Mouse (Mus musculus): ENCODE results near the gene Tmem222.

The Tmem222 gene

GRCm38 (mm10) chr4:133252089-133252488, 25.5 kb downstream of the Tmem222 start:
- DNase-seq (ENCODE audit: low spot score in 2 of 2) = no peak

- DNase-seq (ENCODE audit: low spot score in 2 of 2) = peak in 1 of 2 experiments; percentile 52
These were observed 26.4 kb downstream of the Tmem222 start for GRCm38 (mm10) chr4:133251214-133251613.

DNA sequence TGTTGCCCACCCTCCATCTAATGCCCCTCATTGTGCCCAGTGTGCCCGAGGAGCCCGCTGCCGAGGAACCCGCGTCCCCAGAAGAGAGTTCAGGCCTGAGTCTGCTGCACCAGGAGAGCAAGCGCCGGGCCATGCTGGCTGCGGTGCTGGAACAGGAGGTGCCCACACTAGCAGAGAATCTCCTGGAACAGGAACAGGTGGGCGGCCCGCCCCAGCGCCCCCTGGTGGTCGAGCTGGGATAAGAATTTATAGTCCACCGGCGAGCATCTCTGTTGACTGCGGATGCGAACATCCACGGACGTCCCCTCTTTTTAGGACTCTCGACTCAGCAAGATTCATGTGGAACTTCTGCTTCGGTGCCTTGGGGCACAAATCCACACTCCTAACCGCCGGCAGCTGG, 27.0 kb downstream of the Tmem222 start:
- DNase-seq (ENCODE audit: low spot score in 2 of 2) = peak; percentile 87

DNA sequence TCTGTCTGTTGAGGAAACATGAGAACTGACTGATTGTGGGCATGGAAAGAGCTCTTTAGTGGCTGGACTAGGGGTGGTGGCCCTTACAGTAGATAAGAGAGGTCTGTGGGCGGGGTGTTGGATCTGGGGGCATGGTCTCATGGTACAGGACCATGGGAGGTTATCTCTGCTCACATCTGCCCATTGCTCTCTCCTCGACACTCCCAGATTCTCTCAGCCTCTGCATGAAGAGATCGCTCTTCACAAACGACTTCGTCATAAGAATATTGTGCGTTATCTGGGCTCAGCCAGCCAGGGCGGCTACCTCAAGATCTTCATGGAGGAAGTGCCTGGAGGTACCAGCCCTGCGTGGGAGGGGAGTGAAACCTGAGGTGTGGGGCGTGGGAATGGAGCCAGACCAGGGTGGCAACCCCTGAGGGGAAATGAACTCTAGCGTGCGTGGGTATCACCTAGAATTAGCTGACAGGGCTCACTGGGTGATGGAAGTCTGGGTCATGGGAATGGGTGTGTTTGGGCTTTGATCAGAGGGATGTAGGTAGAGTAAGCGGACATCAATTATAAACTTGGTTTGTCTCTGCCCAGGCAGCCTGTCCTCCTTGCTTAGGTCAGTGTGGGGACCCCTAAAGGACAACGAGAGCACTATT, 29.7 kb downstream of the Tmem222 start:
- DNase-seq (ENCODE audit: low spot score in 2 of 2) = no peak

- DNase-seq (ENCODE audit: low spot score in 2 of 2) = no peak
These were observed 30.5 kb downstream of the Tmem222 start for GRCm38 (mm10) chr4:133247072-133247471.

- no peak for DNase-seq (ENCODE audit: low spot score in 2 of 2)
These were observed 33.3 kb downstream of the Tmem222 start for GRCm38 (mm10) chr4:133244289-133244688.

- DNase-seq (ENCODE audit: low spot score in 2 of 2) = no peak
These were observed 34.1 kb downstream of the Tmem222 start for GRCm38 (mm10) chr4:133243538-133243937.

DNA sequence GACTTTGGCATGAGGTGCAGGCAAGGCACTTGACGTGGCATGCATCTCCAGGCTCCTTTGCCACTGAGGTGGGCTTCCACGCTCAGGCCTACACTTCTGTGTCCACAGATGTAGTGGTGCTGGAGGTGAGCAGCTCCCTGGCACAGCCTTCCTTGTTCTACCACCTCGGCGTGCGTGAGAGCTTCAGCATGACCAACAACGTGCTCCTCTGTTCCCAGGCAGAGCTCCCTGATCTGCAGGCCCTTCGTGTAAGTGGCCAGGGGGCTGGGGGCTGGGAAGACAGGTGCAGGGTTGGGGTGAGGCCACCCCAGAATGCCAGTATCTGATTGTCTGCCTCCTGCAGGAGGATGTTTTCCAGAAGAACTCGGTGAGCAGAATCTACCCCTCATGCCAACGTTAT, 34.9 kb downstream of the Tmem222 start:
- no peak for DNase-seq (ENCODE audit: low spot score in 2 of 2)

DNA sequence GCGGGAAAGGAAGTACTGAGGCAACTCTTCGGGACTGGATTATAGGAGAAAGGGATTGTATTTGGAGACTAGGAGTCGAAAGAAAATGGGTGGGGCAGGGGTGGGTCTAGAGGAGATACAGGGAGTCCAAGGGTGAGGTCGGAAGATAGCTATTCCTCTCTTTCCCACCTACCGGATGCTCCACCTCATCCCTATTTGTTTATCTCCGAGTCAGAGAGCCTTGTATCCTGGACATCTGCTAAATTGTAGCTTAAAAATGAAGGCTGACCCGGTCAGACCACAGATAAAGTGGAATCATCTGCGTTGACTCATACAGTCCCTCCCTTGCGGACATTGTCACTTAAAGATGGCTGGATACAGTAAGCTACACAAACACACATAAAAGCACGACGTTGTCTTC, 35.7 kb downstream of the Tmem222 start:
- DNase-seq (ENCODE audit: low spot score in 2 of 2) = no peak

DNA sequence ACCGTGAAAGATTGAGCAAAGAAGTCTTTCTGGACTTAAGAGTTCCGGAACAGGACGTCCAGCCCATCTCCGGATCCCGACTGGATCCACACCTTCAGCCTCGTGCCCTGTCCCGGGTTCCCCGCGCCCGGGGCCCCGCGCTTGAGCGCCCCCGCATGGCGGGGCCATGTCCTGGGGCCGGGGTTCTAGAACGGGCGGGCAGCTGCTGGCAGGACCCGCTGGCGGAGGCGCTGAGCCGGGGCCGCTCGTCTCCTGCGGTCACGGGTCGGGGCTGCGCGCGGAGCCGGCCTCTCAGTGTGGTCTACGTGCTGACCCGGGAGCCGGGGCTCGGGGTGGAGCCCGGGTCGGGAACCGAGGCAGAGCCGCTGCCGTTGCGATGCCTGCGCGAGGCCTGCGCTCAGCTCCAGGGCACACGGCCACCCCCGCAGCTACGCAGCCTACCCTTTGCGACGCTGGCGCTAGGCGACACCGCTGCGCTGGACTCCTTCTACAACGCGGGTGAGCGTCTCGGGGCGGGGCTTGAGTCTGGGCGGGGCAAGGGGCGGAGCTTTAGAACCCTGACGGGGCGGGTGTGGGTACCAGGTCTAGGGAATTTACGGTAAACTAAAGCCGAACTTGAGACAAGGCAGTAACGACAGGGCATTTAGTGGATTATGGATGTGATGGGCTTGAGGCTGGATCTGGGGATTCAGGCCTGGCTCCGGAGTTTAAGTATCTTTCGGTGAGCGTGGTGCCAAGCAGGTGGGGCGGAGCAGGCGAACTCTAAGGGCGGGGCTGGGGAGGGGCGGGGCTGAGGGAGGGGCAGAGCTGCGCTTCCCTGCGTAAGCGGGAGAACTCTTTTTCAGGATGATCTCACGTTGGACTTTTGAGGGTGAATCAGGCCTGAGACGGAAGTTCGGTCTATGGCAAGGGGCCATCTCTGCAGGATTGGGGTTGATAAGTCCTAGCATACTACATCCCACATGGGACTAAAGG, 36.4 kb downstream of the Tmem222 start:
- peak; percentile 92 to 93 for DNase-seq (ENCODE audit: low spot score in 2 of 2)

DNA sequence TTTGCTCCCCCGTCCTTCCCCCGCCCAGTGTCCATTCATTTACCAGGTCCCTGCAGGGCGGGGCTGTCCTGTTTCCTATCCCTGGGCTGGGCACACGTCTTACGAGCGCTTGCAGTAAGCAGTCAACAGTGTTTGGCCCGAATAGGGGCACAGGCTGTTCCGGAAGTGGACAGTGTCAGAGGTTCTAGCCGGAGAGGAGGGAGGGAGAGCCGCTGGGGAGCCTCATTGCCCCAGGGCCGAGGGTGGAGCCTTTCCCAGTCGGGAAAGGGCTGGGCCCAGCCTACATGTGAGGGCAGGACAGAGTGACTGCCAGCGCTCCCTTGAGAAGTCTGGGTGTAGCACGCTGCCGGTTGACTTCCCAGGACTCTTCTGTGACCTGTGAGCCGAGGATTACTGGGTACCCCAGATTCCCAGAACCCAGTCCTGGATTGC, 37.1 kb downstream of the Tmem222 start, which contains the start of gene Map3k6:
Map3k6 (plus strand) TSS at position 329 of the 432 bp plus-strand sequence.
- DNase-seq (ENCODE audit: low spot score in 2 of 2) = peak; percentile 75 to 92

DNA sequence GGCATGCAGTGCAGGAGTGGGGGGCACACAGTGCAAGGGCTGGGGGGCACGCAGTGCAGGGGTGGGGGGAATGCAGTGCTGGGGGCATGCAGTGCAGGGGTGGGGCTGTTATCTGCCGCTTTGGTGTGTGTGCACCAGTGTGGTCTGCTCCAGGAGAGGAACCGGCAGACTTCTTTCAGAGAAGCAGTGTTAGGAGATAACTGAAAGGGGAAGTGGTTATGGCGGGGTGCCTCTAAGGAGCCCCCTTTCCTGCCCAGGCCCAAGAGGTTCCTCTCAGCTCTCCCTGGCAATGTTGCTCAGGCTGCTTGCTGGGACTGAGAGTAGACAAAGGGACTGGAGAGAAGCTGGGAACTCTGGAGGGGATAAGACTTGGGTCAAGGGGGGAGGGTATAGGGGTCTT, 39.7 kb downstream of the Tmem222 start:
- no peak for DNase-seq (ENCODE audit: low spot score in 2 of 2)

GRCm38 (mm10) chr4:133235415-133235814, 42.2 kb downstream of the Tmem222 start:
- no peak for DNase-seq (ENCODE audit: low spot score in 2 of 2)

GRCm38 (mm10) chr4:133234771-133235170, 42.8 kb downstream of the Tmem222 start:
- DNase-seq (ENCODE audit: low spot score in 2 of 2) = no peak

GRCm38 (mm10) chr4:133233285-133233976, 44.2 kb downstream of the Tmem222 start:
- DNase-seq (ENCODE audit: low spot score in 2 of 2) = peak in 1 of 2 experiments; percentile 43

GRCm38 (mm10) chr4:133229582-133229981, 48.0 kb downstream of the Tmem222 start:
- DNase-seq (ENCODE audit: low spot score in 2 of 2) = no peak

DNA sequence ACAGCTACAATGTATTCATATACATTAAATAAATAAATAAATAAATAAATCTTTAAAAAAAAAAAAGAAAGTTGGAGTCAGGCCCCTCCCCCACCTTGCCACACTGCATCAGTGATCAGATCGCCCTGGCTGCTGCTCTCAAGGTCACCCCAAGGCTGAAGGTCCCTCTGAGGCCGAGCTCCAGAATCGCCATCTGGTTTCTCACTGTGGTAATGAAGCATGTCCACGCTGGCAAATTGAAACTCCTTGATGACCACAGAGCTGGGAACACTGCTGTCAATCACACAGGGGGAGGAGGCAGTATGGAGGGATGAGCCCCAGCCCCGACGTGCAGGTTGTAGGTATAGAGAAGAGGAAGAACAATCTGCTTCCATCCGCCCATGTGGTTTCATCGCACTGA, 50.0 kb downstream of the Tmem222 start:
- DNase-seq (ENCODE audit: low spot score in 2 of 2) = no peak

- DNase-seq (ENCODE audit: low spot score in 2 of 2) = no peak
These were observed 51.5 kb downstream of the Tmem222 start for GRCm38 (mm10) chr4:133226073-133226472.

DNA sequence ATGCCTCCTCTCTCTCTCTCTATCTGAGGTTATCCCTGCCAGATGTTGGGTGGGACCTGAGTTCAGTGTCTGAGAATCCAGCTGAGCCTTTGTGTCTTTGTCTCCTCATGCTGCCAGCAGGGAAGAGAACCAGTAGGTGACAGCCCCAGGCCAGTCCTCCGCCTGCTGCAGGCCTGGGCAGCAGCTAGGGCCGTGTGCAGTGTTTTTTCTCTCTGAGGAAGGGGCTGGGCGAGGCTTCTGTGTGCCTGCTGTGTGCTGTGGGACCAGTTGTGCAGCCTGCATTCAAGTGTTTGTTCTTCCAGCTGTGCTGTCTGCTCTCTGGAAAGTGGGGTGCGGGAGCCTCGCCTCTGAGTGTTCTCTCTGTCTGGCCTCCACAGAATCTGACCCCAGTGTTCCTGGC, 53.7 kb downstream of the Tmem222 start:
- no peak for DNase-seq (ENCODE audit: low spot score in 2 of 2)

GRCm38 (mm10) chr4:133221701-133222100, 55.9 kb downstream of the Tmem222 start:
- no peak for DNase-seq (ENCODE audit: low spot score in 2 of 2)

GRCm38 (mm10) chr4:133220656-133221055, 56.9 kb downstream of the Tmem222 start:
- DNase-seq (ENCODE audit: low spot score in 2 of 2) = peak; percentile 40 to 54

GRCm38 (mm10) chr4:133218745-133219144, 58.8 kb downstream of the Tmem222 start:
- DNase-seq (ENCODE audit: low spot score in 2 of 2) = no peak

All from urinary bladder, postnatal 36 days (tissue).